Mouse (Mus musculus) bone marrow, adult 2 months (tissue): ENCODE data around the gene Tctn1.

ENCODE experiments used
- CTCF ChIP-seq: fragments of 200-500 bp; IDR thresholded peaks from 2 replicates; pipeline ENCODE4 v1.5.1; 2011; ENCODE audit warnings: low read length, control low read depth; ENCODE audit not compliant: control insufficient read depth, insufficient read depth
- POLR2A ChIP-seq: fragments of 200-500 bp; IDR thresholded peaks from 2 replicates; pipeline ENCODE4 v1.6.1; 2011; ENCODE audit warnings: low read depth, mild to moderate bottlenecking, control low read depth, low read length, borderline replicate concordance; ENCODE audit not compliant: control insufficient read depth

- TF ChIP-seq CTCF = no peak
- no peak for TF ChIP-seq POLR2A
These were observed 48.1 kb upstream of the Tctn1 start for GRCm38 (mm10) chr5:122312346-122312745.
